Mouse (Mus musculus): ENCODE results near the gene A430033K04Rik. TPM values are rescaled to one million over a fixed set of nuclear protein-coding genes. Genes with fewer than 3 reads are reported as not detected.
A peak's percentile ranks its signal among the peaks of the same experiment; 100 is the strongest.

A430033K04Rik gene
- polyA plus RNA-seq, 1 experiment from 2014 or later = 3.4 TPM

DNA sequence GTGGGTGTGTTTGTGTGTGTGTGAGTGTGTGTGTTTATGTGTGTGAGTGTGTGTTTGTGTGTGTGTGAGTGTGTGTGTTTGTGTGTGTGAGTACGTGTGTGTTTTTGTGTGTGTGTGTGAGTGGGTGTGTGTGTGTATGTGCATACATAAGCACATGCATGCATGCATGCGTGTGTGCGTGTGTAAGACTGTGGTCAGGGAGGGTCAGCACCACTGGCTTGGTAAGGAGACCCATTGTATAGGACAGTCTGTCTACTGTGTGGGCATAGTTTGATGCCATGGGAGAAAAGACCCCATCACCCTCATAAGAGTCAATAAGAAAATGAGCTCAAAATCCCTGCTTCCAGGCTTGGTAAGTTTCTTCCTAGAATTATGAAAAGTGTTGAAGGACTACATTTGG lies 34.7 kb downstream of the A430033K04Rik start:
- no peaks in the 10 kb centered on the region for H3K4me1 ChIP-seq (replicated peaks; ENCODE audit: control insufficient read depth, insufficient read depth, low read length)
- WGBS = 89% methylated on average over 3 of the region's 3 CpGs
- no peak for TF ChIP-seq CTCF (IDR thresholded peaks at IDR 0.05; ENCODE audit: low read depth)
- no peak overlapping the region for H3K27ac ChIP-seq (ENCODE audit: low read depth, low read length)
- H3K4me3 ChIP-seq (ENCODE audit: low read depth, low read length) = no peak overlapping the region
- no peak overlapping the region for H3K4me2 ChIP-seq (replicated peaks; ENCODE audit: low read depth)
- no peak overlapping the region for H3K9ac ChIP-seq (ENCODE audit: low read depth, low read length)
- H3K9me3 ChIP-seq (ENCODE audit: control insufficient read depth) = no peaks in the 10 kb centered on the region
- no peaks in the 10 kb centered on the region; the same call in 1 of the 2 replicates for H3K36me3 ChIP-seq (ENCODE audit: control insufficient read depth, insufficient read depth)
- no peaks in the 10 kb centered on the region for H3K27me3 ChIP-seq (replicated peaks; ENCODE audit: control insufficient read depth, insufficient read depth, low read length)
- no peak for ATAC-seq

DNA sequence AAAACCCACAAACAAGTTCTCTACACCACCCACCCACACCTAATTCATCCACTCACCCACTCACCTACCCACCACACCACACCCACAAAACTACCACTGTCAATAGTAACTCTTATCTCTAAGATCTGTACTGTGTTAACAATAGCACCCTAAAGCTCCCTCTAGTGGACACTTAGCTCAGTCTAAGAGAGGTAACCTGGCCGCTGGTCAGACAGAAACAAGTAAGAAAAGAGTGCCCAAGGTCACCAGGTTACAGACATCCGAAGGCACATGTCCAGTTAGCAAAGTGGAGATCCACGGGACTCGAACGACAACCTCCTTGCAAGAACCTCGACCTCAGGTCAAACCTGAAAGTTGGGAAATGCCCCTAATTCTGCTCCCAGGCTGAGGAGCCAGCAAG lies 35.2 kb downstream of the A430033K04Rik start:
- no peak overlapping the region for H3K27ac ChIP-seq (ENCODE audit: low read depth, low read length)
- H3K36me3 ChIP-seq (ENCODE audit: control insufficient read depth, insufficient read depth) = no peaks in the 10 kb centered on the region
- WGBS = 41% methylated on average over 6 of the region's 6 CpGs
- peak; percentile 83 for TF ChIP-seq CTCF (IDR thresholded peaks at IDR 0.05; ENCODE audit: low read depth)
- H3K9ac ChIP-seq (ENCODE audit: low read depth, low read length) = no peak overlapping the region
- no peak overlapping the region for H3K4me2 ChIP-seq (replicated peaks; ENCODE audit: low read depth)
- H3K4me3 ChIP-seq (ENCODE audit: low read depth, low read length) = no peak overlapping the region
- 0 out of 2 replicates have a peak, but pooled peaks have one; percentile 41 for ATAC-seq
- no peaks in the 10 kb centered on the region for H3K27me3 ChIP-seq (replicated peaks; ENCODE audit: control insufficient read depth, insufficient read depth, low read length)
- no peaks in the 10 kb centered on the region for H3K9me3 ChIP-seq (ENCODE audit: control insufficient read depth)
- no peaks in the 10 kb centered on the region for H3K4me1 ChIP-seq (replicated peaks; ENCODE audit: control insufficient read depth, insufficient read depth, low read length)

- WGBS = 13% methylated on average over 5 of the region's 5 CpGs
- H3K9me3 ChIP-seq (ENCODE audit: control insufficient read depth) = no peaks in the 10 kb centered on the region
Observed at GRCm38 (mm10) chr5:138658922-138659321, 36.3 kb downstream of the A430033K04Rik start.

GRCm38 (mm10) chr5:138683023-138683766 lies 60.5 kb downstream of the A430033K04Rik start:
- Histone ChIP-seq H3K27me3 (replicated peaks; ENCODE audit: control insufficient read depth, insufficient read depth, low read length) (no peaks in the 10 kb centered on the region), H3K4me2 (replicated peaks; ENCODE audit: low read depth) (no peak overlapping the region), H3K4me1 (replicated peaks; ENCODE audit: control insufficient read depth, insufficient read depth, low read length) (no peaks in the 10 kb centered on the region), H3K27ac (ENCODE audit: low read depth, low read length) (no peak overlapping the region), H3K9me3 (ENCODE audit: control insufficient read depth) (no peaks in the 10 kb centered on the region), H3K4me3 (ENCODE audit: low read depth, low read length) (no peak overlapping the region), H3K36me3 (ENCODE audit: control insufficient read depth, insufficient read depth) (no peaks in the 10 kb centered on the region), H3K9ac (ENCODE audit: low read depth, low read length) (no peak overlapping the region)
- no peak for ATAC-seq
- TF ChIP-seq CTCF (IDR thresholded peaks at IDR 0.05; ENCODE audit: low read depth) = no peak
- 59% methylated on average over 8 of the region's 8 CpGs for WGBS

More at GRCm38 (mm10) chr5:138658922-138659321, 36.3 kb downstream of the A430033K04Rik start:
- no peak overlapping the region for H3K4me2 ChIP-seq (replicated peaks; ENCODE audit: low read depth)
- no peak overlapping the region for H3K9ac ChIP-seq (ENCODE audit: low read depth, low read length)
- no peaks in the 10 kb centered on the region for H3K27me3 ChIP-seq (replicated peaks; ENCODE audit: control insufficient read depth, insufficient read depth, low read length)
- no peak overlapping the region for H3K4me3 ChIP-seq (ENCODE audit: low read depth, low read length)
- ATAC-seq = 0 out of 2 replicates have a peak, but pooled peaks have one; percentile 22
- H3K4me1 ChIP-seq (replicated peaks; ENCODE audit: control insufficient read depth, insufficient read depth, low read length) = no peaks in the 10 kb centered on the region
- H3K27ac ChIP-seq (ENCODE audit: low read depth, low read length) = no peak overlapping the region
- no peaks in the 10 kb centered on the region for H3K36me3 ChIP-seq (ENCODE audit: control insufficient read depth, insufficient read depth)
- peak; percentile 93 for TF ChIP-seq CTCF (IDR thresholded peaks at IDR 0.05; ENCODE audit: low read depth)

- WGBS = 95% methylated on average over 7 of the region's 7 CpGs
Observed at GRCm38 (mm10) chr5:138683821-138684220, 61.2 kb downstream of the A430033K04Rik start.

GRCm38 (mm10) chr5:138687453-138687852 lies 64.8 kb downstream of the A430033K04Rik start:
- TF ChIP-seq CTCF (IDR thresholded peaks at IDR 0.05; ENCODE audit: low read depth) = no peak
- Histone ChIP-seq H3K4me2 (replicated peaks; ENCODE audit: low read depth) (no peak overlapping the region), H3K27me3 (replicated peaks; ENCODE audit: control insufficient read depth, insufficient read depth, low read length) (no peaks in the 10 kb centered on the region), H3K4me3 (ENCODE audit: low read depth, low read length) (no peak overlapping the region), H3K9ac (ENCODE audit: low read depth, low read length) (no peak overlapping the region), H3K36me3 (ENCODE audit: control insufficient read depth, insufficient read depth) (no peaks in the 10 kb centered on the region), H3K27ac (ENCODE audit: low read depth, low read length) (no peak overlapping the region), H3K4me1 (replicated peaks; ENCODE audit: control insufficient read depth, insufficient read depth, low read length) (no peaks in the 10 kb centered on the region), H3K9me3 (ENCODE audit: control insufficient read depth) (no peaks in the 10 kb centered on the region)
- 34% methylated on average over 5 of the region's 5 CpGs for WGBS
- ATAC-seq = peak; percentile 80

More at GRCm38 (mm10) chr5:138683821-138684220, 61.2 kb downstream of the A430033K04Rik start:
- H3K9ac ChIP-seq (ENCODE audit: low read depth, low read length) = no peak overlapping the region
- H3K4me1 ChIP-seq (replicated peaks; ENCODE audit: control insufficient read depth, insufficient read depth, low read length) = no peaks in the 10 kb centered on the region
- no peak for ATAC-seq
- no peak overlapping the region for H3K4me2 ChIP-seq (replicated peaks; ENCODE audit: low read depth)
- no peaks in the 10 kb centered on the region for H3K27me3 ChIP-seq (replicated peaks; ENCODE audit: control insufficient read depth, insufficient read depth, low read length)
- no peak for TF ChIP-seq CTCF (IDR thresholded peaks at IDR 0.05; ENCODE audit: low read depth)
- H3K36me3 ChIP-seq (ENCODE audit: control insufficient read depth, insufficient read depth) = no peaks in the 10 kb centered on the region
- H3K27ac ChIP-seq (ENCODE audit: low read depth, low read length) = no peak overlapping the region
- no peaks in the 10 kb centered on the region for H3K9me3 ChIP-seq (ENCODE audit: control insufficient read depth)
- H3K4me3 ChIP-seq (ENCODE audit: low read depth, low read length) = no peak overlapping the region
